Mouse (Mus musculus): Measurements from ENCODE around the gene Tmem222. TPM values are rescaled to one million over a fixed set of nuclear protein-coding genes. Genes with fewer than 3 reads are reported as not detected.

The Tmem222 gene
- total and polyA plus RNA-seq, 2 experiments from 2014 or later: 130 to 138 TPM

DNA sequence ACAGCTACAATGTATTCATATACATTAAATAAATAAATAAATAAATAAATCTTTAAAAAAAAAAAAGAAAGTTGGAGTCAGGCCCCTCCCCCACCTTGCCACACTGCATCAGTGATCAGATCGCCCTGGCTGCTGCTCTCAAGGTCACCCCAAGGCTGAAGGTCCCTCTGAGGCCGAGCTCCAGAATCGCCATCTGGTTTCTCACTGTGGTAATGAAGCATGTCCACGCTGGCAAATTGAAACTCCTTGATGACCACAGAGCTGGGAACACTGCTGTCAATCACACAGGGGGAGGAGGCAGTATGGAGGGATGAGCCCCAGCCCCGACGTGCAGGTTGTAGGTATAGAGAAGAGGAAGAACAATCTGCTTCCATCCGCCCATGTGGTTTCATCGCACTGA is 50.0 kb downstream of the Tmem222 start:
- 59% methylated on average over 8 of the region's 8 CpGs for WGBS
- Histone ChIP-seq H3K9ac (replicated peaks; ENCODE audit: low read length, poor library complexity, severe bottlenecking) (no peak overlapping the region), H3K9me3 (ENCODE audit: low read length) (no peaks in the 10 kb centered on the region), H3K36me3 (ENCODE audit: insufficient read depth, low read length) (no peaks in the 10 kb centered on the region), H3K4me2 (ENCODE audit: low read depth, low read length, poor library complexity, severe bottlenecking) (no peak overlapping the region), H3K4me3 (ENCODE audit: low read depth, low read length) (no peak overlapping the region), H3K4me1 (ENCODE audit: insufficient read depth, low read length) (no peaks in the 10 kb centered on the region), H3K27ac (ENCODE audit: low read depth, low read length) (no peak overlapping the region), H3K27me3 (ENCODE audit: insufficient read depth, low read length) (no peaks in the 10 kb centered on the region)
- ATAC-seq (ENCODE audit: low FRiP score) (no peak), DNase-seq (ENCODE audit: low spot score) (peak; percentile 74)
- TF ChIP-seq CTCF (IDR thresholded peaks at IDR 0.05): no peak

DNA sequence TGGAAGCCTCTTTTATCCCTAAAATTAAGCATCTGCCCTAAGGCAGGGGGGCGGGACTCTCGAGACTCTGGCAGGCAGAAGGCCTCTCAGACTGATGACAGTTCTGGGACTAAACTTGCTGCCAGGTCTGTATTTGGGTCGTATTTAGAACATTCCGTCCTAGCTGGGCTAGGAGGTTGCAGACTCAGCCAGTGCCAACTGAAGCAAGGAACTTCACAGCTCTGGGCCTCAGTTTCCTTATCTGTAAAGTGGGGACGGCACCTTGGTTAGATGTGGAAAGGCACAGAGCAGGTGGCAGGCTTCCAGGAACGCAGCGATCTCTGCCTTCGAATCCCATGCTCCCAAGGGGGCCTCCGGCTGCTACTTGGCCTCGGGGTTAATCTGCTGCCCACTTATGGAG is 51.5 kb downstream of the Tmem222 start:
- no peak overlapping the region for H3K9ac ChIP-seq (replicated peaks; ENCODE audit: low read length, poor library complexity, severe bottlenecking)
- 68% methylated on average over 10 of the region's 10 CpGs for WGBS
- H3K9me3 ChIP-seq (ENCODE audit: low read length): no peaks in the 10 kb centered on the region
- H3K27ac ChIP-seq (ENCODE audit: low read depth, low read length): no peak overlapping the region
- H3K36me3 ChIP-seq (ENCODE audit: insufficient read depth, low read length): no peaks in the 10 kb centered on the region
- ATAC-seq (ENCODE audit: low FRiP score) (no peak), DNase-seq (ENCODE audit: low spot score) (no peak)
- H3K4me2 ChIP-seq (ENCODE audit: low read depth, low read length, poor library complexity, severe bottlenecking): no peak overlapping the region
- no peaks in the 10 kb centered on the region for H3K4me1 ChIP-seq (ENCODE audit: insufficient read depth, low read length)
- TF ChIP-seq CTCF (IDR thresholded peaks at IDR 0.05): no peak
- H3K4me3 ChIP-seq (ENCODE audit: low read depth, low read length): no peak overlapping the region
- H3K27me3 ChIP-seq (ENCODE audit: insufficient read depth, low read length): no peaks in the 10 kb centered on the region

DNA sequence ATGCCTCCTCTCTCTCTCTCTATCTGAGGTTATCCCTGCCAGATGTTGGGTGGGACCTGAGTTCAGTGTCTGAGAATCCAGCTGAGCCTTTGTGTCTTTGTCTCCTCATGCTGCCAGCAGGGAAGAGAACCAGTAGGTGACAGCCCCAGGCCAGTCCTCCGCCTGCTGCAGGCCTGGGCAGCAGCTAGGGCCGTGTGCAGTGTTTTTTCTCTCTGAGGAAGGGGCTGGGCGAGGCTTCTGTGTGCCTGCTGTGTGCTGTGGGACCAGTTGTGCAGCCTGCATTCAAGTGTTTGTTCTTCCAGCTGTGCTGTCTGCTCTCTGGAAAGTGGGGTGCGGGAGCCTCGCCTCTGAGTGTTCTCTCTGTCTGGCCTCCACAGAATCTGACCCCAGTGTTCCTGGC is 53.7 kb downstream of the Tmem222 start:
- no peak overlapping the region for H3K9ac ChIP-seq (replicated peaks; ENCODE audit: low read length, poor library complexity, severe bottlenecking)
- no peaks in the 10 kb centered on the region for H3K9me3 ChIP-seq (ENCODE audit: low read length)
- no peak for ATAC-seq (ENCODE audit: low FRiP score)
- peaks cover 4% of the 10 kb centered on the region; the same call in 1 of the 2 replicates for H3K27me3 ChIP-seq (ENCODE audit: insufficient read depth, low read length)
- TF ChIP-seq CTCF (IDR thresholded peaks at IDR 0.05): no peak
- no peaks in the 10 kb centered on the region for H3K36me3 ChIP-seq (ENCODE audit: insufficient read depth, low read length)
- no peak overlapping the region for H3K4me2 ChIP-seq (ENCODE audit: low read depth, low read length, poor library complexity, severe bottlenecking)
- H3K4me3 ChIP-seq (ENCODE audit: low read depth, low read length): no peak overlapping the region
- WGBS: 44% methylated on average over 5 of the region's 5 CpGs
- no peak overlapping the region for H3K27ac ChIP-seq (ENCODE audit: low read depth, low read length)
- DNase-seq (ENCODE audit: low spot score): no peak
- H3K4me1 ChIP-seq (ENCODE audit: insufficient read depth, low read length): no peaks in the 10 kb centered on the region

DNA sequence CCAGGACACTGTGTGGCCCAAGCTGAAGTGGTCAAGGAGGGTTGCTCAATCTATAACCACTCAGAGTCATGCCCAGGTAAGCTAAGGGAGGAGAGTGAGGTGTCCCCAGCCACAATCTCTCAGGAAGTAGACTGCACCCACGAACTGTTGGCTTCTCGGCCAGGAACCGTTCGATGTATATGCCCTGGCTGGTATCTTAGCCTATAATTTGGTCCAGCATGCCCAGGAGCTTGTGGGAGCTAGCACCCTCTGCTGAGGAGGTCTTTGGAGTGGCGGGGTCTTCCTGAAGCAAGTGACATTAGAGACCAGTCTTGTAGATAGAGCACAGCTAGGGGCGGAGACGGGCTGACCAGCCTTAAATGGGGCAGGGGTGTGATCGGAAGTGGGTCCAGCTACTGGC is 55.9 kb downstream of the Tmem222 start:
- Histone ChIP-seq H3K27ac (ENCODE audit: low read depth, low read length) (no peak overlapping the region), H3K36me3 (ENCODE audit: insufficient read depth, low read length) (no peaks in the 10 kb centered on the region), H3K9me3 (ENCODE audit: low read length) (no peaks in the 10 kb centered on the region), H3K9ac (replicated peaks; ENCODE audit: low read length, poor library complexity, severe bottlenecking) (no peak overlapping the region), H3K4me2 (ENCODE audit: low read depth, low read length, poor library complexity, severe bottlenecking) (no peak overlapping the region), H3K27me3 (ENCODE audit: insufficient read depth, low read length) (peaks cover 4% of the 10 kb centered on the region; the same call in 1 of the 2 replicates), H3K4me3 (ENCODE audit: low read depth, low read length) (no peak overlapping the region), H3K4me1 (ENCODE audit: insufficient read depth, low read length) (no peaks in the 10 kb centered on the region)
- DNase-seq (ENCODE audit: low spot score): no peak
- TF ChIP-seq CTCF (IDR thresholded peaks at IDR 0.05): no peak
- WGBS: 83% methylated on average over 8 of the region's 8 CpGs
- no peak for ATAC-seq (ENCODE audit: low FRiP score)

DNA sequence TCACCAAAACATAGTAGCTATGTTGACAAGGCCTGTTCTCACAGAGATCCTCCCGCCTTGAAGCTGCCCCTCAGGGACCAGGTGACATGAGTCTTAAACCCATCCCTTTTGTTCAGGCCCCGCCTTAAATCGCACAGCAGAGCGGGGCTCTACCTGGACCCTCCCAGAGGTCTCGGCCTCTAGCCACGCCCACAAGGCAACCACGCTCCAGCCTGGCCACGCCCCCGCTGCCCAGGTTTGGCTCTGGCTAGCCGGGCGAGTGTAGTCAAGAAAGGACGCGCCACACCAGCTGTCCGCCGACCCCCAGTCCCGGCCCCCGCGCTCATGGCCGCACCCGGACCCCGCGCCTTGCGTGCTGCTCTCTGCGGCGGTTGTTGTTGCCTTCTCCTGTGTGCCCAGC is 56.9 kb downstream of the Tmem222 start:
- H3K9ac ChIP-seq (replicated peaks; ENCODE audit: low read length, poor library complexity, severe bottlenecking): peak overlapping the region; percentile 55
- no peaks in the 10 kb centered on the region for H3K4me1 ChIP-seq (ENCODE audit: insufficient read depth, low read length)
- peak overlapping the region; percentile 71 for H3K4me2 ChIP-seq (ENCODE audit: low read depth, low read length, poor library complexity, severe bottlenecking)
- no peaks in the 10 kb centered on the region for H3K9me3 ChIP-seq (ENCODE audit: low read length)
- TF ChIP-seq CTCF (IDR thresholded peaks at IDR 0.05): no peak
- H3K27ac ChIP-seq (ENCODE audit: low read depth, low read length): no peak overlapping the region
- 2% methylated on average over 25 of the region's 25 CpGs for WGBS
- DNase-seq (ENCODE audit: low spot score) (no peak), ATAC-seq (ENCODE audit: low FRiP score) (0 out of 2 replicates have a peak, but pooled peaks have one; percentile 15)
- H3K27me3 ChIP-seq (ENCODE audit: insufficient read depth, low read length): peaks cover 4% of the 10 kb centered on the region; the same call in 1 of the 2 replicates
- peak overlapping the region; percentile 37 for H3K4me3 ChIP-seq (ENCODE audit: low read depth, low read length)
- no peaks in the 10 kb centered on the region for H3K36me3 ChIP-seq (ENCODE audit: insufficient read depth, low read length)

DNA sequence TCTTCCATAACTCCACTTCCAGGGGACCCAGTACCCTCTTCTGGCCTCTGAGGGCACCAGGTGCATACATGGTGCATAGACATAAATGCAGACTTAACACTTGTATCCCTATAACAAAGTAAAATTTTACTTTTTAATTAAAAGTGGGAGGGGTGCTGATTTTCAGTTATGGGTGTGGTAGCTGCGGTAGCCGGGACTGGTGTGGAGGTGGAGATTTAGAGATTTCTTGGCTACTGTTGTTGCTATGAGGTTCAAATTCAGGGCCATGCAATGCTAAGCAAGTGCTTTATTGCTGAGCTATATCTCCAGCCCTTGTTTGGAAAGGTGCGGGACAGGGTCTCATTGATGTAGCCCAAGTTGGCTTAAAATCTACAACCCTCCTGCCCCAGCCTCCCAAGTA is 58.8 kb downstream of the Tmem222 start:
- no peak for ATAC-seq (ENCODE audit: low FRiP score)
- H3K9ac ChIP-seq (replicated peaks; ENCODE audit: low read length, poor library complexity, severe bottlenecking): no peak overlapping the region
- DNase-seq (ENCODE audit: low spot score): no peak
- H3K4me1 ChIP-seq (ENCODE audit: insufficient read depth, low read length): no peaks in the 10 kb centered on the region
- 85% methylated on average over 3 of the region's 3 CpGs for WGBS
- TF ChIP-seq CTCF (IDR thresholded peaks at IDR 0.05): no peak
- no peak overlapping the region for H3K4me2 ChIP-seq (ENCODE audit: low read depth, low read length, poor library complexity, severe bottlenecking)
- no peak overlapping the region for H3K27ac ChIP-seq (ENCODE audit: low read depth, low read length)
- no peaks in the 10 kb centered on the region for H3K9me3 ChIP-seq (ENCODE audit: low read length)
- no peaks in the 10 kb centered on the region for H3K36me3 ChIP-seq (ENCODE audit: insufficient read depth, low read length)
- no peak overlapping the region for H3K4me3 ChIP-seq (ENCODE audit: low read depth, low read length)
- H3K27me3 ChIP-seq (ENCODE audit: insufficient read depth, low read length): peaks cover 4% of the 10 kb centered on the region; the same call in 1 of the 2 replicates

Measured in midbrain, postnatal 0 days (tissue).